Mouse (Mus musculus): ENCODE results near the gene Klf1. TPM values are rescaled to one million over a fixed set of nuclear protein-coding genes. Genes with fewer than 3 reads are reported as not detected.

Klf1 gene
- polyA plus RNA-seq, 1 experiment from 2014 or later: 1.8 TPM

DNA sequence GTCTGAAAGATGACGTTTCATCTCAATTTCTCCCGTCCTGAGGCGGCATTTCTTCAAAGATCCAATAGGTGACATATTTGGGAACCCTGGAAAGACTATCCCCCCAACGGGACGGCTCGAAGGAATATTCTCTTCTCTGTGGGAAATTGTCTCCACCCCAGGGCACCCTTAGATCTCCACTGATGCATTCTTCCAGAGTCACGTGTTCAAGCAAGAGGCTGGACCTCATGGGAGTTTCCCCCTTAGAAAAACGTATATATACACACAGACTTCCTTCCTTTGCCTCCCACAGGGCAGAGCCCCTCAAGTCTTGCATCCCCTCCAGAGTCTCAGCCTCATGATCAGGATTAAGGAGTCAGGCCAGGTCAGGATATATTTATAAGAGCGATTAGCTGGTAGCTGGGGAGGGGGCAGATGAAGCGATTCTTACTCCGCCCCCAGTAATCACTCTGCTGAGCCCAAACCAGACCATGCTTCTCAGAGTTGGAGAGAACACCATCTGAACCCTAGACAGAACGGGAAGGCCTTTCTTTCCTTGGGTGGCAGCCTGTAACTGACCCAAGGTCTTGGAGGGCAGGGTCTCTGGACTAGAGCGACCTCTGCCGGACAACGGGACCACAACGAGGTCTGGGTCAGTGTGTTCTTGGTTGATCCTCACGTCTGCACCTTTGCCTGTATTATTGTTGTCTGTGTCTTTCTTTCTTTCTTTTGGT, 45.0 kb downstream of the Klf1 start, which contains the start of gene Rtbdn:
Gene Rtbdn, plus strand, starts transcription at position 464 of the 713 bp plus-strand sequence.
- 12% methylated on average over 17 of the region's 17 CpGs for WGBS
- Histone ChIP-seq H3K4me1 (ENCODE audit: control insufficient read depth in 2 of 2, insufficient read depth in 2 of 2, low read length in 2 of 2) (peaks cover 0 to 8% of the 10 kb centered on the region in 2 experiments; a peak in 1 of 4 replicates), H3K9me3 (ENCODE audit: control insufficient read depth, low read length) (no peaks in the 10 kb centered on the region), H3K27ac (replicated peaks in 1 of 2; ENCODE audit: control insufficient read depth in 1 of 2, insufficient read depth in 1 of 2, low read depth in 2 of 2, low read length in 2 of 2) (no peak within 1 kb of the TSS), H3K4me2 (ENCODE audit: low read length) (peak within 1 kb of the TSS; percentile 64), H3K27me3 (ENCODE audit: control insufficient read depth, insufficient read depth, low read length) (peaks cover 82% of the 10 kb centered on the region), H3K4me3 (ENCODE audit: control insufficient read depth in 1 of 2, insufficient read depth in 1 of 2, low read depth in 1 of 2, low read length in 2 of 2) (peak within 1 kb of the TSS; percentile 8 to 39; a peak in 3 of 4 replicates), H3K36me3 (ENCODE audit: control insufficient read depth, insufficient read depth, low read length) (no peaks in the 10 kb centered on the region), H3K9ac (ENCODE audit: low read length) (no peak within 1 kb of the TSS)
- ATAC-seq (ENCODE audit: insufficient number of reproducible peaks, insufficient read depth, low FRiP score, low read depth): no peak

DNA sequence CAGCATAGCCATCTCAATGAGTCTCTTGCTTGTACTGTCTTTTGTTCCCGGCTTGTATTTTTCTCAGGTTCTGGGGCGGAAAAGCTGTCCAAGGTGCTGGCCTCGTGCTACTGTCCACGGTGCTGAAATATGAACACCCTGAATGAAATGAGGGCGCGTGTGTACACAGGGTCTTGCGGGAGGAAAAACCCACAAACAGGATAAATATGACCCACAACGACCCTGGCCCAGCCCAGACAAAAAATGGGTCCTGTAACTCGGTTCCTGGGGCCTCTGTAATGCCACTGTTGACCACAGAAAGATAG, 45.5 kb downstream of the Klf1 start:
- Histone ChIP-seq H3K4me1 (ENCODE audit: control insufficient read depth in 2 of 2, insufficient read depth in 2 of 2, low read length in 2 of 2) (peaks cover 0 to 8% of the 10 kb centered on the region in 2 experiments; a peak in 1 of 4 replicates), H3K36me3 (ENCODE audit: control insufficient read depth, insufficient read depth, low read length) (no peaks in the 10 kb centered on the region), H3K27me3 (ENCODE audit: control insufficient read depth, insufficient read depth, low read length) (peaks cover 82% of the 10 kb centered on the region), H3K27ac (replicated peaks in 1 of 2; ENCODE audit: control insufficient read depth in 1 of 2, insufficient read depth in 1 of 2, low read depth in 2 of 2, low read length in 2 of 2) (no peak overlapping the region), H3K9me3 (ENCODE audit: control insufficient read depth, low read length) (no peaks in the 10 kb centered on the region), H3K4me2 (ENCODE audit: low read length) (no peak overlapping the region), H3K4me3 (ENCODE audit: control insufficient read depth in 1 of 2, insufficient read depth in 1 of 2, low read depth in 1 of 2, low read length in 2 of 2) (no peak overlapping the region), H3K9ac (ENCODE audit: low read length) (no peak overlapping the region)
- 14% methylated on average over 9 of the region's 9 CpGs for WGBS
- no peak for ATAC-seq (ENCODE audit: insufficient number of reproducible peaks, insufficient read depth, low FRiP score, low read depth)

DNA sequence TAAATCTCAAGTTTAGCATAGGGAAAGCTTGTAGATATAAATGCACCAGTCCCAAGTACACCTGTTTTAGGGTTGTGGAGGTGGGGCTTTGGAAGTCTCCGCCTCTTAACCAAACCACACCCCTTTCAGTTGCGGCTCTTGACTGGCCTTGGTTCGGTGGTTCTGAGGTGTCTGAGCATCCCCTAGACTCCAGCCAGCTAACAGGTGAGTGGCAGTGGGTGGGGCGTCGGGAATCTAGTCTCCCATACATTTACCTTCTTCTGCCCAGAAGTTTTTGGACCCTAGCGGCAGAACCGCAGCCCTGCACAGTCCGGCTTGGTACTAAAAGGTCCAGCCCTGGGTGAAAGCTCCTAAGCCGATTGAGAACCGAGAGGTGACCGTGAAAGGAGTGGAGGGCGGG, 48.0 kb downstream of the Klf1 start:
- ATAC-seq (ENCODE audit: insufficient number of reproducible peaks, insufficient read depth, low FRiP score, low read depth): no peak
- H3K9ac ChIP-seq (ENCODE audit: low read length): no peak overlapping the region
- H3K36me3 ChIP-seq (ENCODE audit: control insufficient read depth, insufficient read depth, low read length): no peaks in the 10 kb centered on the region
- H3K4me2 ChIP-seq (ENCODE audit: low read length): no peak overlapping the region
- H3K4me1 ChIP-seq (ENCODE audit: control insufficient read depth in 2 of 2, insufficient read depth in 2 of 2, low read length in 2 of 2): peaks cover 3 to 8% of the 10 kb centered on the region in 2 experiments; a peak in 2 of 4 replicates
- no peak overlapping the region for H3K27ac ChIP-seq (replicated peaks in 1 of 2; ENCODE audit: control insufficient read depth in 1 of 2, insufficient read depth in 1 of 2, low read depth in 2 of 2, low read length in 2 of 2)
- no peak overlapping the region for H3K4me3 ChIP-seq (ENCODE audit: control insufficient read depth in 1 of 2, insufficient read depth in 1 of 2, low read depth in 1 of 2, low read length in 2 of 2)
- WGBS: 24% methylated on average over 12 of the region's 12 CpGs
- H3K9me3 ChIP-seq (ENCODE audit: control insufficient read depth, low read length): no peaks in the 10 kb centered on the region
- H3K27me3 ChIP-seq (ENCODE audit: control insufficient read depth, insufficient read depth, low read length): peaks cover 66% of the 10 kb centered on the region

DNA sequence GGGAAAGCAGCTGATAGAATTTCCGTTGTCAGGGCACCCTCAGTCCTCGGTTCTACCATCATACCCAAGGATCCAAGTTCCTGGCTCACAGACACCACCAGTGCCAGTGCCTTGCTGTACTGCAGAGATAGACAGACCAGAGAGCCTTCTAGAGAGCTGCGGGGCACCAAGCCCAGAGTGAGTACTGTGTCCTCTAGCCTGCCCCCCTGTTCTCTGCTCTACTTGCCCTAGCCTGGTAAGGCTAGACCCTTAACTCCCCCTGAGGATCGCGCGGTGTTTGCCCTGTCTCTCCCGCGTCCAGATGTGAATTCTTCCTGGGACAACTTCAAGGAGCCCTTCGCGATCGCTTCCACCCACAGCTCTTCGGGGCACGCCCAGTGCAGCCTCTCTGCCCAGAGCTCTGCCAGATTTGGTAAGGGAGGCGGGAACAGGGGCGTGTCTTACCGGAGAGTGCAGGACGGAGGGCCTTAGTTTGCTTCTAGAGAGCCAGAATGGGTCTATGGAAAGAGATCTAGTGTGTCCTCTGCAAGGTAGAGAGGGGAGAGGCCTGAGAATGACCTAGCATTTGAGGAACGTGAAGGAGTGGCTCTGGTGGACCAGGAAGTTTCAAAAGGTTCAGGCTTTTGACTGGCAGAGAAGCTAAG, 51.0 kb downstream of the Klf1 start:
- no peak overlapping the region for H3K9ac ChIP-seq (ENCODE audit: low read length)
- peak overlapping the region; percentile 31 for H3K4me2 ChIP-seq (ENCODE audit: low read length)
- no peaks in the 10 kb centered on the region for H3K9me3 ChIP-seq (ENCODE audit: control insufficient read depth, low read length)
- ATAC-seq (ENCODE audit: insufficient number of reproducible peaks, insufficient read depth, low FRiP score, low read depth): no peak
- 6% methylated on average over 18 of the region's 18 CpGs for WGBS
- peaks cover 0 to 3% of the 10 kb centered on the region in 2 experiments; a peak in 1 of 4 replicates for H3K4me1 ChIP-seq (ENCODE audit: control insufficient read depth in 2 of 2, insufficient read depth in 2 of 2, low read length in 2 of 2)
- peaks cover 38% of the 10 kb centered on the region for H3K27me3 ChIP-seq (ENCODE audit: control insufficient read depth, insufficient read depth, low read length)
- peaks cover 7% of the 10 kb centered on the region for H3K36me3 ChIP-seq (ENCODE audit: control insufficient read depth, insufficient read depth, low read length)
- no peak overlapping the region for H3K27ac ChIP-seq (replicated peaks in 1 of 2; ENCODE audit: control insufficient read depth in 1 of 2, insufficient read depth in 1 of 2, low read depth in 2 of 2, low read length in 2 of 2)
- 0 out of 4 replicates have a peak overlapping the region, but pooled peaks of 1 of the 2 experiments have one; percentile 3 for H3K4me3 ChIP-seq (ENCODE audit: control insufficient read depth in 1 of 2, insufficient read depth in 1 of 2, low read depth in 1 of 2, low read length in 2 of 2)

Small RNA genes within 50 kb of the gene (microRNA-seq; reads per million reads assigned to microRNA genes)
- gene Gm24197 (not detected), gene Mir7069 (2.8 reads per million, percentile 3 among the genes with 10 or more reads in this experiment)

Other genes with a start within 250 kb of the Klf1 start
- gene Ier2, start 239.1 kb upstream of the Klf1 start, polyA plus RNA-seq (2014; fragmentation: Nextera tagmentation; extraction: Ambion mirVana): 36.4 and 43.8 TPM in 2 replicates
- 46.1 and 50.0 TPM in 2 replicates for gene Trmt1, start 215.6 kb upstream of the Klf1 start, polyA plus RNA-seq (2014; fragmentation: Nextera tagmentation; extraction: Ambion mirVana)
- gene Nacc1, start 214.1 kb upstream of the Klf1 start, polyA plus RNA-seq (2014; fragmentation: Nextera tagmentation; extraction: Ambion mirVana): 15.1 and 17.4 TPM in 2 replicates
- 12.1 and 13.7 TPM in 2 replicates for gene Lyl1, start 200.5 kb upstream of the Klf1 start, polyA plus RNA-seq (2014; fragmentation: Nextera tagmentation; extraction: Ambion mirVana)
- gene G430095P16Rik, start 178.9 kb upstream of the Klf1 start, polyA plus RNA-seq (2014; fragmentation: Nextera tagmentation; extraction: Ambion mirVana): 5.2 and 5.9 TPM in 2 replicates
- gene Nfix, start 101.6 kb upstream of the Klf1 start, polyA plus RNA-seq (2014; fragmentation: Nextera tagmentation; extraction: Ambion mirVana): 16.3 and 16.8 TPM in 2 replicates
- 5.9 and 6.6 TPM in 2 replicates for gene Dand5, start 79.1 kb upstream of the Klf1 start, polyA plus RNA-seq (2014; fragmentation: Nextera tagmentation; extraction: Ambion mirVana)
- 49.9 and 53.0 TPM in 2 replicates for gene Gadd45gip1, start 70.4 kb upstream of the Klf1 start, polyA plus RNA-seq (2014; fragmentation: Nextera tagmentation; extraction: Ambion mirVana)
- gene Rad23a, start 61.3 kb upstream of the Klf1 start, polyA plus RNA-seq (2014; fragmentation: Nextera tagmentation; extraction: Ambion mirVana): 122 and 125 TPM in 2 replicates
- 500 and 527 TPM in 2 replicates for gene Calr, start 55.0 kb upstream of the Klf1 start, polyA plus RNA-seq (2014; fragmentation: Nextera tagmentation; extraction: Ambion mirVana)
- 47.6 and 50.7 TPM in 2 replicates for gene Farsa, start 44.9 kb upstream of the Klf1 start, polyA plus RNA-seq (2014; fragmentation: Nextera tagmentation; extraction: Ambion mirVana)
- 23.7 and 25.2 TPM in 2 replicates for gene Syce2, start 29.8 kb upstream of the Klf1 start, polyA plus RNA-seq (2014; fragmentation: Nextera tagmentation; extraction: Ambion mirVana)
- 34.0 and 38.6 TPM in 2 replicates for gene Gcdh, start 8.0 kb upstream of the Klf1 start, polyA plus RNA-seq (2014; fragmentation: Nextera tagmentation; extraction: Ambion mirVana)
- 4.5 and 5.5 TPM in 2 replicates for gene Dnase2a, start 6.6 kb downstream of the Klf1 start, polyA plus RNA-seq (2014; fragmentation: Nextera tagmentation; extraction: Ambion mirVana)
- 0.08 and 0.23 TPM in 2 replicates for gene Mast1, start 35.4 kb downstream of the Klf1 start, polyA plus RNA-seq (2014; fragmentation: Nextera tagmentation; extraction: Ambion mirVana)
- gene Rtbdn, start 45.1 kb downstream of the Klf1 start, polyA plus RNA-seq (2014; fragmentation: Nextera tagmentation; extraction: Ambion mirVana): 0.12 TPM in 1 of 2 replicates, not detected in the other
- gene Gm49661, start 67.5 kb downstream of the Klf1 start, polyA plus RNA-seq (2014; fragmentation: Nextera tagmentation; extraction: Ambion mirVana): not detected in 2 replicates
- gene Prdx2, start 67.7 kb downstream of the Klf1 start, polyA plus RNA-seq (2014; fragmentation: Nextera tagmentation; extraction: Ambion mirVana): 792 and 804 TPM in 2 replicates
- 71.8 and 80.8 TPM in 2 replicates for gene Rnaseh2a, start 67.8 kb downstream of the Klf1 start, polyA plus RNA-seq (2014; fragmentation: Nextera tagmentation; extraction: Ambion mirVana)
- gene Junb, start 76.8 kb downstream of the Klf1 start, polyA plus RNA-seq (2014; fragmentation: Nextera tagmentation; extraction: Ambion mirVana): 10.1 and 10.9 TPM in 2 replicates
- gene Hook2, start 88.7 kb downstream of the Klf1 start, polyA plus RNA-seq (2014; fragmentation: Nextera tagmentation; extraction: Ambion mirVana): 5.0 and 5.1 TPM in 2 replicates
- gene Best2, start 112.6 kb downstream of the Klf1 start, polyA plus RNA-seq (2014; fragmentation: Nextera tagmentation; extraction: Ambion mirVana): not detected in 2 replicates
- gene Asna1, start 123.4 kb downstream of the Klf1 start, polyA plus RNA-seq (2014; fragmentation: Nextera tagmentation; extraction: Ambion mirVana): 91.5 and 109 TPM in 2 replicates
- 92.0 and 95.9 TPM in 2 replicates for gene Trir, start 124.9 kb downstream of the Klf1 start, polyA plus RNA-seq (2014; fragmentation: Nextera tagmentation; extraction: Ambion mirVana)
- gene Tnpo2, start 135.0 kb downstream of the Klf1 start, polyA plus RNA-seq (2014; fragmentation: Nextera tagmentation; extraction: Ambion mirVana): 13.0 and 15.2 TPM in 2 replicates
- 16.6 and 21.6 TPM in 2 replicates for gene Fbxw9, start 158.1 kb downstream of the Klf1 start, polyA plus RNA-seq (2014; fragmentation: Nextera tagmentation; extraction: Ambion mirVana)
- gene Gm5741, start 166.1 kb downstream of the Klf1 start, polyA plus RNA-seq (2014; fragmentation: Nextera tagmentation; extraction: Ambion mirVana): not detected in 2 replicates
- gene Dhps, start 169.8 kb downstream of the Klf1 start, polyA plus RNA-seq (2014; fragmentation: Nextera tagmentation; extraction: Ambion mirVana): 50.7 and 55.8 TPM in 2 replicates
- 125 and 136 TPM in 2 replicates for gene Wdr83os, start 178.8 kb downstream of the Klf1 start, polyA plus RNA-seq (2014; fragmentation: Nextera tagmentation; extraction: Ambion mirVana)
- 35.4 and 43.0 TPM in 2 replicates for gene Wdr83, start 179.4 kb downstream of the Klf1 start, polyA plus RNA-seq (2014; fragmentation: Nextera tagmentation; extraction: Ambion mirVana)
- 32.9 and 35.7 TPM in 2 replicates for gene Man2b1, start 181.3 kb downstream of the Klf1 start, polyA plus RNA-seq (2014; fragmentation: Nextera tagmentation; extraction: Ambion mirVana)
- gene Zfp791, start 221.2 kb downstream of the Klf1 start, polyA plus RNA-seq (2014; fragmentation: Nextera tagmentation; extraction: Ambion mirVana): 0.80 and 1.1 TPM in 2 replicates
- gene Cks1brt, start 250.0 kb downstream of the Klf1 start, polyA plus RNA-seq (2014; fragmentation: Nextera tagmentation; extraction: Ambion mirVana): not detected in 2 replicates